Mouse (Mus musculus): ENCODE measurements at regions not wholly inside any gene's neighbourhood (a gene's known extent, or its start where the extent isn't known, plus 50 kb on each side); places are given as distances from the start of the nearest gene placed in this dataset.

GRCm38 (mm10) chrX:42402335-42402605 lies 87.2 kb upstream of the Tex13c2 start:
- DNase-seq (ENCODE audit: low spot score): no peak

GRCm38 (mm10) chrX:42431851-42432635 lies 57.4 kb upstream of the Tex13c2 start:
- DNase-seq (ENCODE audit: low spot score): peak; percentile 9
